Mouse (Mus musculus): ENCODE measurements around the gene Faah. TPM values are rescaled to one million over a fixed set of nuclear protein-coding genes. Genes with fewer than 3 reads are reported as not detected.

Gene Faah
- polyA plus RNA-seq, 1 experiment from 2014 or later = 1.2 TPM

GRCm38 (mm10) chr4:115936646-115937045 is 81.1 kb downstream of the Faah start:
- H3K4me3 ChIP-seq (ENCODE audit: low read depth, low read length) = no peak overlapping the region
- DNase-seq (ENCODE audit: low spot score) (peak; percentile 67), ATAC-seq (replicated peaks; ENCODE audit: low FRiP score) (no peak)
- H3K36me3 ChIP-seq (ENCODE audit: control insufficient read depth, insufficient read depth, low read length) = no peaks in the 10 kb centered on the region
- peaks cover 95% of the 10 kb centered on the region for H3K27me3 ChIP-seq (ENCODE audit: control insufficient read depth, insufficient read depth, low read length)
- H3K9me3 ChIP-seq (ENCODE audit: control insufficient read depth, low read length) = no peaks in the 10 kb centered on the region
- H3K9ac ChIP-seq (ENCODE audit: low read length) = no peak overlapping the region
- peaks cover 10% of the 10 kb centered on the region for H3K4me1 ChIP-seq (replicated peaks; ENCODE audit: control insufficient read depth, insufficient read depth, low read length)
- under 1% methylated on average over 20 of the region's 20 CpGs for WGBS
- no peak overlapping the region for H3K27ac ChIP-seq (ENCODE audit: low read depth, low read length)
- no peak overlapping the region for H3K4me2 ChIP-seq (ENCODE audit: low read depth, low read length, severe bottlenecking)

- H3K27me3 ChIP-seq (ENCODE audit: control insufficient read depth, insufficient read depth, low read length) = peaks cover 94% of the 10 kb centered on the region
- WGBS = under 1% methylated on average over 36 of the region's 36 CpGs
Observed at GRCm38 (mm10) chr4:115935835-115936581, 81.7 kb downstream of the Faah start.

GRCm38 (mm10) chr4:115931556-115932088 is 86.1 kb downstream of the Faah start:
- no peak overlapping the region for H3K4me2 ChIP-seq (ENCODE audit: low read depth, low read length, severe bottlenecking)
- no peak overlapping the region for H3K9ac ChIP-seq (ENCODE audit: low read length)
- peaks cover 80% of the 10 kb centered on the region for H3K27me3 ChIP-seq (ENCODE audit: control insufficient read depth, insufficient read depth, low read length)
- peaks cover 7% of the 10 kb centered on the region for H3K4me1 ChIP-seq (replicated peaks; ENCODE audit: control insufficient read depth, insufficient read depth, low read length)
- DNase-seq (ENCODE audit: low spot score) (no peak), ATAC-seq (replicated peaks; ENCODE audit: low FRiP score) (no peak)
- no peaks in the 10 kb centered on the region for H3K36me3 ChIP-seq (ENCODE audit: control insufficient read depth, insufficient read depth, low read length)
- WGBS = 56% methylated on average over 13 of the region's 13 CpGs
- no peak overlapping the region for H3K27ac ChIP-seq (ENCODE audit: low read depth, low read length)
- no peak overlapping the region for H3K4me3 ChIP-seq (ENCODE audit: low read depth, low read length)
- no peaks in the 10 kb centered on the region for H3K9me3 ChIP-seq (ENCODE audit: control insufficient read depth, low read length)

More at GRCm38 (mm10) chr4:115935835-115936581, 81.7 kb downstream of the Faah start:
- DNase-seq (ENCODE audit: low spot score) (peak; percentile 73), ATAC-seq (replicated peaks; ENCODE audit: low FRiP score) (no peak)
- Histone ChIP-seq H3K27ac (ENCODE audit: low read depth, low read length) (no peak overlapping the region), H3K9ac (ENCODE audit: low read length) (no peak overlapping the region), H3K4me3 (ENCODE audit: low read depth, low read length) (no peak overlapping the region), H3K4me1 (replicated peaks; ENCODE audit: control insufficient read depth, insufficient read depth, low read length) (peaks cover 10% of the 10 kb centered on the region), H3K9me3 (ENCODE audit: control insufficient read depth, low read length) (no peaks in the 10 kb centered on the region), H3K36me3 (ENCODE audit: control insufficient read depth, insufficient read depth, low read length) (no peaks in the 10 kb centered on the region), H3K4me2 (ENCODE audit: low read depth, low read length, severe bottlenecking) (no peak overlapping the region)

- H3K27me3 ChIP-seq (ENCODE audit: control insufficient read depth, insufficient read depth, low read length) = peaks cover 42% of the 10 kb centered on the region
- DNase-seq (ENCODE audit: low spot score) = no peak
- 77% methylated on average over 7 of the region's 7 CpGs for WGBS
- H3K27ac ChIP-seq (ENCODE audit: low read depth, low read length) = no peak overlapping the region
- no peak overlapping the region for H3K4me3 ChIP-seq (ENCODE audit: low read depth, low read length)
- H3K9ac ChIP-seq (ENCODE audit: low read length) = no peak overlapping the region
- no peak for ATAC-seq (replicated peaks; ENCODE audit: low FRiP score)
- no peaks in the 10 kb centered on the region for H3K36me3 ChIP-seq (ENCODE audit: control insufficient read depth, insufficient read depth, low read length)
- H3K9me3 ChIP-seq (ENCODE audit: control insufficient read depth, low read length) = no peaks in the 10 kb centered on the region
- no peak overlapping the region for H3K4me2 ChIP-seq (ENCODE audit: low read depth, low read length, severe bottlenecking)
- no peaks in the 10 kb centered on the region for H3K4me1 ChIP-seq (replicated peaks; ENCODE audit: control insufficient read depth, insufficient read depth, low read length)
Observed at GRCm38 (mm10) chr4:115927637-115928036, 90.1 kb downstream of the Faah start.

- DNase-seq (ENCODE audit: low spot score) (no peak), ATAC-seq (replicated peaks; ENCODE audit: low FRiP score) (no peak)
- WGBS = 79% methylated on average over 16 of the region's 16 CpGs
- Histone ChIP-seq H3K9me3 (ENCODE audit: control insufficient read depth, low read length) (no peaks in the 10 kb centered on the region), H3K4me1 (replicated peaks; ENCODE audit: control insufficient read depth, insufficient read depth, low read length) (no peaks in the 10 kb centered on the region), H3K27ac (ENCODE audit: low read depth, low read length) (no peak overlapping the region), H3K4me3 (ENCODE audit: low read depth, low read length) (no peak overlapping the region), H3K9ac (ENCODE audit: low read length) (no peak overlapping the region), H3K4me2 (ENCODE audit: low read depth, low read length, severe bottlenecking) (no peak overlapping the region), H3K27me3 (ENCODE audit: control insufficient read depth, insufficient read depth, low read length) (peaks cover 17% of the 10 kb centered on the region; the same call in 1 of the 2 replicates), H3K36me3 (ENCODE audit: control insufficient read depth, insufficient read depth, low read length) (no peaks in the 10 kb centered on the region)
Observed at GRCm38 (mm10) chr4:115923262-115923880, 94.4 kb downstream of the Faah start.

- WGBS = 89% methylated on average over 5 of the region's 5 CpGs
- no peak overlapping the region for H3K4me3 ChIP-seq (ENCODE audit: low read depth, low read length)
- H3K36me3 ChIP-seq (ENCODE audit: control insufficient read depth, insufficient read depth, low read length) = no peaks in the 10 kb centered on the region
- ATAC-seq (replicated peaks; ENCODE audit: low FRiP score) = no peak
- H3K27ac ChIP-seq (ENCODE audit: low read depth, low read length) = no peak overlapping the region
- no peaks in the 10 kb centered on the region for H3K9me3 ChIP-seq (ENCODE audit: control insufficient read depth, low read length)
- H3K4me2 ChIP-seq (ENCODE audit: low read depth, low read length, severe bottlenecking) = no peak overlapping the region
- no peak for DNase-seq (ENCODE audit: low spot score)
- H3K9ac ChIP-seq (ENCODE audit: low read length) = no peak overlapping the region
- H3K4me1 ChIP-seq (replicated peaks; ENCODE audit: control insufficient read depth, insufficient read depth, low read length) = no peaks in the 10 kb centered on the region
- H3K27me3 ChIP-seq (ENCODE audit: control insufficient read depth, insufficient read depth, low read length) = peaks cover 19% of the 10 kb centered on the region
Observed at GRCm38 (mm10) chr4:115922688-115923087, 95.0 kb downstream of the Faah start.

GRCm38 (mm10) chr4:115919911-115920310 is 97.8 kb downstream of the Faah start:
- DNase-seq (ENCODE audit: low spot score) = no peak
- no peak for ATAC-seq (replicated peaks; ENCODE audit: low FRiP score)
- no peak overlapping the region for H3K4me2 ChIP-seq (ENCODE audit: low read depth, low read length, severe bottlenecking)
- WGBS = 81% methylated on average over 16 of the region's 16 CpGs
- no peaks in the 10 kb centered on the region for H3K36me3 ChIP-seq (ENCODE audit: control insufficient read depth, insufficient read depth, low read length)
- peaks cover 21% of the 10 kb centered on the region for H3K27me3 ChIP-seq (ENCODE audit: control insufficient read depth, insufficient read depth, low read length)
- no peaks in the 10 kb centered on the region for H3K9me3 ChIP-seq (ENCODE audit: control insufficient read depth, low read length)
- no peaks in the 10 kb centered on the region for H3K4me1 ChIP-seq (replicated peaks; ENCODE audit: control insufficient read depth, insufficient read depth, low read length)
- no peak overlapping the region for H3K4me3 ChIP-seq (ENCODE audit: low read depth, low read length)
- no peak overlapping the region for H3K9ac ChIP-seq (ENCODE audit: low read length)
- no peak overlapping the region for H3K27ac ChIP-seq (ENCODE audit: low read depth, low read length)

All from forebrain, embryonic 11.5 days (tissue).